Mouse (Mus musculus): ENCODE results near the gene Dmbt1. TPM values are rescaled to one million over a fixed set of nuclear protein-coding genes. Genes with fewer than 3 reads are reported as not detected.
A peak's percentile ranks its signal among the peaks of the same experiment; 100 is the strongest.
"Not testable (repeated sequence)": the region's sequence is repeated elsewhere in the genome, so short reads cannot be mapped to it uniquely, and the experiment has no call there.

The Dmbt1 gene
- total RNA-seq, 4 experiments from 2014 or later: 0.09 TPM; not detected in 3

DNA sequence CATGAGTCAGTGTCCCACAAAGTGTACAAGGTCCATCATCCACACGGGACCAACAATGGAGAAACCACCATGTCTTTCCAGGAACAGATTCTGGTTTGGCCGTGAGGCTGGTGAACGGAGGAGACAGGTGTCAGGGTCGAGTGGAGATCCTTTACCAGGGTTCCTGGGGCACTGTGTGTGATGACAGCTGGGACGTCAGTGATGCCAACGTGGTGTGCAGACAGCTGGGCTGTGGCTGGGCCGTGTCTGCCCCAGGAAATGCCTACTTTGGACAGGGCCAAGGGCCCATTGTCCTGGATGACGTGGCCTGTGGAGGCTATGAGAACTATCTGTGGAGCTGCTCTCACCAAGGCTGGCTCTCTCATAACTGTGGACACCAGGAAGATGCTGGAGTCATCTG is 18.0 kb downstream of the Dmbt1 start:
- not testable (repeated sequence) for DNase-seq (ENCODE audit: low spot score)

DNA sequence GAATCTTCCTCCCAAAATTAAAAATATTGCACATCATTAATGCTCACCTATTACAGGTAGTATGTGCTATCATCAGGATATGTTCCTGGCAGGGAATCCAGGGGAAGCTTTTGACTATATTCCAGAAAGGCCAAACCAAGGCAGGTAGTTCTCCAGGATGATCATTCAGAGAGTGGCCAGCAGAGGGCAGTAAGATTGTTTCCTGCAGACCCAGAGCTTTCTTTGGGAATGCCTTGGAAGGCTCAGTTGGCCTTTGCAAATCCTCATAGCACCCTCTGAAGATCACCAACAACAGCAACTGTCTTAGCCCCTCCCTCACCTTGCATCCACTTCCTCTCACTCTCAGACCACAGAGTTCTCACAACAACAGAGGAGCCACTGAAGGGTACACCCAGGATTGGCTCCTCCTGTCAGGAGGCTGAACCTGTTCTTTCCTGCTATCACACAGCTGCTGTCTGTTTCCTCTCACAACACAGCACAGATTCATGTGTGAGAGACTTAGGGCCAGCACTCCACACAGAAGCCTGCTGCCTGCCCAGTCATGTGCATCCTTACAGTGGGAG is 23.0 kb downstream of the Dmbt1 start:
- no peak for DNase-seq (ENCODE audit: low spot score)

GRCm38 (mm10) chr7:131057918-131058317 is 26.1 kb downstream of the Dmbt1 start:
- DNase-seq (ENCODE audit: low spot score): not testable (repeated sequence)

- not testable (repeated sequence) for DNase-seq (ENCODE audit: low spot score)
Observed at GRCm38 (mm10) chr7:131059808-131060207, 28.0 kb downstream of the Dmbt1 start.

DNA sequence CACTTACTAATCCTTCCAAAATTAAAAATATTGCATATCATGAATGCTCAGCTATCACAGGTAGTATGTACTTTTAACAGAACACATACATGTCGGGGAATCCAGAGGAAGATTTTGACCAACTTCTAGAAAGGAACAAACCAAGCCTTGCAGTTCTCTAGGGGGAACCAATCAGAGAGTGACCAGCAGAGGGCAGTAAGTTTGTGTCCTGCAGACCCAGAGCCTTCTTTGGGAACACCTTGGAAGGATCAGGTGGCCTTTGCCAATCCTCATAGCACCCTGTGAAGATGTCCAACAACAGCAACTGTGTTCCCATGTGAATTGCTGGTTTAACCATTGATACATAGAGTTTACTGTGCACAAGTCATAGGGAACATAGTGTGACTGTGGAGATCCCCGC is 30.7 kb downstream of the Dmbt1 start:
- DNase-seq (ENCODE audit: low spot score): no peak

DNA sequence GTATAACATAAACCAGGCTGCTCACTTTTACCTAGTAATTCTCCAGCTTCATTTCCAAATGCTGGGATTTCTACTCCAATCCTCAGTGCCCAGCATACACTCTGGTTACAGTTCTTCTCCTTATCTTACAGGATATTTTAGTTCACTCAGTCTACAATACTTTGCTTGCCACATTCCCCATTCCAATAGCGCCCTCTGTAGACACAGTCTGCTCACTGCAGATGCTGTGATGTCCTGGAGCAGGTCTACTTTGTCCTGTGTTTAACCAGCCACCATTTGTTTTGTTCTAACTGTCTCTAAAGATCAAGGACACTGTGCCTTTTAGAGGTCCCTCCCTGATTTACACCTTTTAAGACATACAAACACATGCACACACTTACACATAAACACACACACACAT is 36.3 kb downstream of the Dmbt1 start:
- not testable (repeated sequence) for DNase-seq (ENCODE audit: low spot score)

DNA sequence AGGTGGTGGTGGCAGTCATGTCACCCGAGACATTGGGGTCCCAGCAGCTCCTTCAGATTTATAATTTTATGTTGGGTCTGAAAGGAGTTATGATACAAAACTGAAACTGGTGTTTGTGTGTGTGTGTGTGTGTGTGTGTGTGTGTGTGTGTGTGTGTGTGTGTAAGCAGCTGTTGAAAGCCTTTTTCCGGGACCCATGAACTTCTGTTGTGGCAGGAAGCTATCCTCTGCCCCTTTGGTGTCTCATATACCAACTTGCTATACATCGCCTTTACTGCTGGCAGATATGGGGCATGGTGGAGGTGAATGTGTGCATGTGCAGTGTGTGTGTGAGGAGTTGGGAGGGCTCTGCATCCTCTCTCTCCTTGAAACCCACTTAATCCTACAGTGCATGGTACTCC is 41.6 kb downstream of the Dmbt1 start:
- DNase-seq (ENCODE audit: low spot score): not testable (repeated sequence)

GRCm38 (mm10) chr7:131074098-131074497 is 42.2 kb downstream of the Dmbt1 start:
- DNase-seq (ENCODE audit: low spot score): not testable (repeated sequence)

- DNase-seq (ENCODE audit: low spot score): no peak
Observed at GRCm38 (mm10) chr7:131075956-131076355, 44.1 kb downstream of the Dmbt1 start.

DNA sequence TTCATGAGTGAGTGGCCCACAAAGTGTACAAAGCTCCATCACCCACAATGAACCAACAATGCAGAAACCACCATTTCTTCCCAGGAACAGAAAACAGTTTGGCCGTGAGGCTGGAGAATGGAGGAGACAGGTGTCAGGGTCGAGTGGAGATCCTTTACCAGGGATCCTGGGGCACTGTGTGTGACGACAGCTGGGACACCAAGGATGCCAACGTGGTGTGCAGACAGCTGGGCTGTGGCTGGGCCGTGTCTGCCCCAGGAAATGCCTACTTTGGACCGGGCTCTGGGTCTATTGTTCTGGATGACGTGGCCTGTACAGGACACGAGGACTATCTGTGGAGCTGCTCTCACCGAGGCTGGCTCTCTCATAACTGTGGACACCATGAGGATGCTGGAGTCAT is 50.5 kb downstream of the Dmbt1 start:
- DNase-seq (ENCODE audit: low spot score): not testable (repeated sequence)

DNA sequence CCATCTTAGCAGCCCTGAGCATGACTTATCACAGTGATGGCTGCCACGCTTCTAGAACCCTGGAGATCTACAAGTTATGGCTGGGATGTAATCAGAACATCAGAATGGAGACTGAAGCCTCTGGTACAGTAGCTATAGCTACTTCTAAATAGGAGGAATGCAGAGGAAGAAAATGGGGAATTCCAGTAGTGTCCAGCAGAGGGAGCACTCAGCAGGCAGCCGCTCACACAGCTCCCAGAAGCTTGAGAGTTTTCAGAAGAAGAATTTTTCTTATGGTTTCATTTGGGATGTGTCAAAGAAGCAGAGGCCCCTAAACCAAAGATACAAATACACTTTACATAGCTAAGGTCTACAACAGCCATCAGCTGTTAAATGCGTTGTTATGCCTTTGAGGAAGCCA is 80.6 kb downstream of the Dmbt1 start:
- peak; percentile 9 for DNase-seq (ENCODE audit: low spot score)

- DNase-seq (ENCODE audit: low spot score): no peak
Observed at GRCm38 (mm10) chr7:131113676-131114075, 81.8 kb downstream of the Dmbt1 start.

- peak; percentile 19 for DNase-seq (ENCODE audit: low spot score)
Observed at GRCm38 (mm10) chr7:131114434-131114833, 82.6 kb downstream of the Dmbt1 start.

GRCm38 (mm10) chr7:131122210-131122807 is 90.5 kb downstream of the Dmbt1 start:
- no peak for DNase-seq (ENCODE audit: low spot score)

DNA sequence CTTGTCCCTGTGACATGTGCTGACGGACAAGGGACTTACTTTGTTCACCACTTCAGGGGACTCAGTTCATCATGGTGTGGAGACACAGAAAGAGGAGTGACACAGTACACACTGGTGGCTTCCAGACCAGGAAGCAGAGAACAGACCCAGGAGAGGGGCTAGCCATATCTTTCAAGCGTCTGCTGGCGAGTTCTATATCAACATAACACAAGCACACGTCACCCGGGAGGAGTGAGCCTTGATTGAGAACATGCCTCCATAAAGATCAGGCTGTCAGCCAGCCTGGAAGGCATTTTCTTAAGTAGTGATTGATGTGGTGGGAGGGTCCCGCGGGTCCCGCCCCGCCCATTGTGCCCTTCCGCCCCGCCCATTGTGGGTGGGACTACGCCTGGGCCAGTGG is 98.2 kb downstream of the Dmbt1 start:
- no peak for DNase-seq (ENCODE audit: low spot score)

DNA sequence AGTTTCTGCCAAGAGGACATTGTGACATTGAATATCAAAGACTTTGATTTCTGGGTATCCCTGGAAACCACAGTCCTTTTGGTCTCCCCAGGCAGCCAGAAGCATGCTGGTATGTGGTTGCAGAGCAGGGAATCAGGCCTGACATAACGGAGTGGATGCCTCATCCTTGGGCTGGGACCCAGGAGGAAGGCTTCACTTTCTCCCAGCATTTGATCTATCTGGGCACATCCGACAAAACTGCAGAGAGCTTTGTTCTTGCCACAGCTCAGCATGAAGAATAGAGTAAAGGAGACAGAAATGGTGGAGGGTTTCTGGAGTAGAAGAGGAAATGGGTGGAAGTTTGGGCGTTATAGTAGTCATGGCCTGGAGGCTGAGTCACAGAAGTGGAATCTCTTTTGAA is 101.3 kb downstream of the Dmbt1 start:
- DNase-seq (ENCODE audit: low spot score): no peak

DNA sequence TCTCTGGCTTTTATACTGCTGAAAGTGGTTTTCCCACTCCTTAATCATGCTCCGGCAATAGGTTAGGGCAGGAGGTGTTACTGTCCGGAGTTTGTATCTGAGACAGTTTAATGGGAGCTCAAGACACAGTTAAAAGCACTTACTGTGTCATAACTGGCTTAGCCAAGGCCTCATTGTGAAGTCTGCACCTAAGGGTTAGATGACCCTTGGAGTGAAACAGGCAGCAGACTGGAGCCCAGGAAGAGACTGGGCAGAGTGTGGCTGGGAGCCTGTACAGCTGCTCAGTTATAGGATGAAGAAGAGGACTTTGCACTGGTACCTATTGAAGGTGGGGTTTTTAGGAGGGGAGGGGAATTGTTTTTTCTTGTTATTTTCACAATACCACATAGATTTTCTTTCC is 114.4 kb downstream of the Dmbt1 start, which contains the start of gene 4933402N03Rik:
Gene 4933402N03Rik, minus strand, starts transcription at position 101 of the 400 bp plus-strand sequence.
- no peak for DNase-seq (ENCODE audit: low spot score)

DNA sequence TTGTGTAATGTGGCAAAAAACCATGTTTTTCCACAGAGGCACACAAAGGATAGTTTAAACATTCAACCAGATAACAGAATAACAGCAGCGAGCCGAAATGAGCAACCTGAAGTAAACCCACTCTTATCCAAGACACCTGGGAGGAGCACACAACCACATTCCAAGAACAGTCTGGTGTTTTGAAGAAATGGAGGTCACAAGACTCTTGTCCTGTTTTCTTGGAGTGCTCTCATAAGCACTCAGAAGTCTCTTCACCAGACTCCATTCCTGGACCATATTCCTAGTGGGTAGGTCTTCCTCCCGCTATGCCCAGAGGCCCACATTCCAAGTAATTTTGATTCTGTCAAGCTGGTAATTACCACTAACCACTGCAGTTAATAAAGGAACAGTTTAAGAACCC is 118.3 kb downstream of the Dmbt1 start:
- DNase-seq (ENCODE audit: low spot score): no peak

DNA sequence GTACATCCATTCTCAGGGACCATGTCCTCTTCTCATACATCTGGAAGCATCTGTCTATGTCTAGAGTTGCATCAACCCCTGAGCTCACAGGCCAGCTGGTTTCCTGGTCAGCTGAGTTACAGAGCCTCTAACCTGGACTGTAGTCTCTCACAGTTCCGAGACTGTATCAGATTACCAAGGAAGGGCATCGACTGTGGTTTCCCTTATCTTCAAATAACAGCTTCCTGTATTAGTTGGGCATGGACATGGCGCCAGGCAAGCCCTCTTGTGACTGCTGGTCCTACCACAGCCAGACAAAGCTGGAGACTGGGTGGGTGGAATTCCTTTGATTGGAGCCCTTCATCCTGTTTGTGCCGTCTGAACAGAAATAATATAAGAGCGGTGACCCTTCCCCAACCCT is 121.2 kb downstream of the Dmbt1 start:
- no peak for DNase-seq (ENCODE audit: low spot score)

- no peak for DNase-seq (ENCODE audit: low spot score)
Observed at GRCm38 (mm10) chr7:131162251-131162650, 130.4 kb downstream of the Dmbt1 start.

GRCm38 (mm10) chr7:131167771-131168170 is 135.9 kb downstream of the Dmbt1 start:
- DNase-seq (ENCODE audit: low spot score): no peak

GRCm38 (mm10) chr7:131169099-131169498 is 137.2 kb downstream of the Dmbt1 start:
- DNase-seq (ENCODE audit: low spot score): no peak

All from heart, adult 8-10 months (tissue).